Mouse (Mus musculus): ENCODE measurements around the gene Map10.

DNA sequence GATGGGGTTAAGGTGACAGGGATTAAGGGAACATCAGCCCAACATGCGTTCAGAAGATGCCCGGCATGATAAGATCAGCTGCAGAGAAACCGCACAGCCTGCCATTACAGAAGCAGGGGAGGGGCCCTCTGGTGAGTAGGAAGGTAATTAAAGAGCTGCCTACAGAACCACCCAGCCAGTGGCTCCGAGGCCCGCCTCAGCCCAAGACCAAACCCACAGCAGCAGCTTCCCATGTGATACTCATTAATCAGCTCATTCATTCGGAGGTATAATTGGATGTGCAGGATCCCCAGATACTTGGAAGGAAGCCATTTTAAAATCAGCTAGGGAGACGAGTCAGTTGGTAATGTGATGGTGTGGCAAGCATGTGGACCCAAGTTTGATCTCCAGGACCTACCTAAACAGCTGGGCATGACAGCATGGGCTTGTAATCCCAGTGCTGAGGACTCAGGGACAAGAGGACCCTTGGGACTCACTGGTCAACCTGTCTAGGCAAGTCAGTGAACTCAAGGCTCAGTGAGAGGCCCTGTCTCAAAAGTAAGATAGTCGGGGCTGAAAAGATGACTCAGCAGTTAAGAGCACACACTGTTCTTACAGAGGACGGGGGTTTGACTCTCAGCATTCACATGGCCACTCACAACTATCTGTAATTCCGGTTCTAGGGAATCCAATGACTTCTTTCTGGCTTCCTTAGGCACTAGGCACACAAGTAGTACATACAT lies 23.7 kb upstream of the Map10 start:
- TF ChIP-seq GATA1 (IDR thresholded peaks at IDR 0.05; ENCODE audit: low read length), result no peak
- TF ChIP-seq TAL1 (IDR thresholded peaks at IDR 0.05; ENCODE audit: low read length), result no peak
